ENCODE assay signal across 23 mouse cellular contexts in the genomic region with DNA sequence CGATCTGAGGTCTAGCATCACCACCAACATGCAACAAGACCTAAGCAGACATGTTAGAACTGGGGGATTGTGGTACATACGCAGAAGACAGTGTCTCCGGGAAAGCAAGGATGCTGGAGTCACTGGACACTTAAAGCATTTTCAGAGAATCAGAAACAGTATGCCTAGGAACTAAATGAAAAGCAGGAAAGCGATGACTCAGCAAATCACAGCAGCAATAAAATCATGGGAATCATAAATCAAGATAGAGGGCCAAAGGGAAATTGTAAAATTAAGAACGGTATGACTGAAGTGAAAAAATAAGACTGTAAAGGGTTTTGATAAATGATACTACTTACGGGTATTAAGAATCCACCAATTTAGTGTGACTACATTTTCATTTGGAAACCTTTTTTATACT. TPM values are rescaled to one million over a fixed set of nuclear protein-coding genes. Genes with fewer than 3 reads are reported as not detected.
DNase-seq lines count a peak whose midpoint lies in the region; ATAC-seq and TF ChIP-seq lines count a peak whose summit lies in the region.
"Had no signal": no experiment of that assay in that cellular context is flagged by ENCODE, and none has a peak within 500 bp of the region (broad histone marks: within the 10 kb centered on the region; RNA-seq: fewer than 3 reads in every experiment).

No protein-coding gene starts in this region.

- no peak overlapping the region for H3K9ac ChIP-seq in heart, embryonic 13.5 days
- no peak overlapping the region for H3K9ac ChIP-seq in kidney, postnatal 0 days (ENCODE audit: low read depth, low read length)
- H3K9ac ChIP-seq in embryonic facial prominence, embryonic 15.5 days, result no peak overlapping the region
- no peak overlapping the region for H3K9ac ChIP-seq in stomach, postnatal 0 days (ENCODE audit: low read length)
- H3K9ac ChIP-seq: embryonic facial prominence, embryonic 13.5 days; forebrain, embryonic 15.5 days; hindbrain, embryonic 13.5 days had no signal

- no peak overlapping the region for H3K4me3 ChIP-seq in heart, embryonic 13.5 days
- H3K4me3 ChIP-seq in kidney, postnatal 0 days (replicated peaks; ENCODE audit: low read depth, low read length), result no peak overlapping the region
- H3K4me3 ChIP-seq in embryonic facial prominence, embryonic 15.5 days (replicated peaks), result no peak overlapping the region
- no peak overlapping the region for H3K4me3 ChIP-seq in stomach, postnatal 0 days (ENCODE audit: low read depth, low read length)
- H3K4me3 ChIP-seq: embryonic facial prominence, embryonic 13.5 days; erythroblast, embryonic 14.5 days; forebrain, embryonic 15.5 days; heart, embryonic 10.5 days; hindbrain, embryonic 13.5 days had no signal

- H3K36me3 ChIP-seq in heart, embryonic 13.5 days, result no peaks in the 10 kb centered on the region
- no peaks in the 10 kb centered on the region for H3K36me3 ChIP-seq in kidney, postnatal 0 days (ENCODE audit: insufficient read depth, low read length)
- no peaks in the 10 kb centered on the region for H3K36me3 ChIP-seq in embryonic facial prominence, embryonic 15.5 days
- no peaks in the 10 kb centered on the region for H3K36me3 ChIP-seq in stomach, postnatal 0 days (ENCODE audit: control insufficient read depth, insufficient read depth, low read length)
- H3K36me3 ChIP-seq: embryonic facial prominence, embryonic 13.5 days; forebrain, embryonic 15.5 days; G1E; heart, embryonic 10.5 days; hindbrain, embryonic 13.5 days had no signal

- intact Hi-C loops in heart, postnatal 14 days (cut with DNase I), result no loop called here

- no peaks in the 10 kb centered on the region for H3K27me3 ChIP-seq in heart, embryonic 13.5 days (replicated peaks)
- H3K27me3 ChIP-seq in kidney, postnatal 0 days (ENCODE audit: insufficient read depth, low read length), result no peaks in the 10 kb centered on the region
- no peaks in the 10 kb centered on the region for H3K27me3 ChIP-seq in embryonic facial prominence, embryonic 15.5 days
- H3K27me3 ChIP-seq in stomach, postnatal 0 days (ENCODE audit: control insufficient read depth, insufficient read depth, low read length), result no peaks in the 10 kb centered on the region
- H3K27me3 ChIP-seq: embryonic facial prominence, embryonic 13.5 days; forebrain, embryonic 15.5 days; hindbrain, embryonic 13.5 days had no signal

- H3K9me3 ChIP-seq in heart, embryonic 13.5 days, result no peaks in the 10 kb centered on the region
- H3K9me3 ChIP-seq in kidney, postnatal 0 days (replicated peaks; ENCODE audit: low read length), result no peaks in the 10 kb centered on the region
- no peaks in the 10 kb centered on the region for H3K9me3 ChIP-seq in embryonic facial prominence, embryonic 15.5 days (replicated peaks)
- H3K9me3 ChIP-seq in stomach, postnatal 0 days (ENCODE audit: control insufficient read depth, low read length), result no peaks in the 10 kb centered on the region
- H3K9me3 ChIP-seq: embryonic facial prominence, embryonic 13.5 days; forebrain, embryonic 15.5 days; G1E; heart, embryonic 10.5 days; hindbrain, embryonic 13.5 days had no signal

- peak overlapping the region; percentile 37; the same call in 1 of the 2 replicates for H3K4me2 ChIP-seq in heart, embryonic 13.5 days
- no peak overlapping the region for H3K4me2 ChIP-seq in kidney, postnatal 0 days (ENCODE audit: low read length)
- H3K4me2 ChIP-seq in embryonic facial prominence, embryonic 15.5 days (replicated peaks), result no peak overlapping the region
- H3K4me2 ChIP-seq in stomach, postnatal 0 days (replicated peaks; ENCODE audit: low read depth), result no peak overlapping the region
- H3K4me2 ChIP-seq: forebrain, embryonic 15.5 days; hindbrain, embryonic 13.5 days had no signal

- no peak for TF ChIP-seq CTCF in kidney, postnatal 0 days (IDR thresholded peaks at IDR 0.05; ENCODE audit: low read depth)
- TF ChIP-seq CTCF in stomach, postnatal 0 days (IDR thresholded peaks at IDR 0.05; ENCODE audit: low read depth), result no peak

- peak overlapping the region; percentile 74 for H3K27ac ChIP-seq in heart, embryonic 13.5 days (replicated peaks)
- no peak overlapping the region for H3K27ac ChIP-seq in kidney, postnatal 0 days
- H3K27ac ChIP-seq in embryonic facial prominence, embryonic 15.5 days (replicated peaks), result 0 out of 2 replicates have a peak overlapping the region, but pooled peaks have one; percentile 28
- H3K27ac ChIP-seq in stomach, postnatal 0 days (replicated peaks), result peak overlapping the region; percentile 26
- H3K27ac ChIP-seq: embryonic facial prominence, embryonic 13.5 days; forebrain, embryonic 15.5 days; heart, embryonic 10.5 days; hindbrain, embryonic 13.5 days; hindbrain, postnatal 0 days had no signal

- ATAC-seq in heart, embryonic 13.5 days (ENCODE audit: extremely low read depth, insufficient number of reproducible peaks, low FRiP score, low TSS enrichment), result no peak
- no peak for ATAC-seq in kidney, postnatal 0 days (replicated peaks; ENCODE audit: low FRiP score, low read depth)
- no peak for ATAC-seq in embryonic facial prominence, embryonic 15.5 days (ENCODE audit: insufficient number of reproducible peaks, low FRiP score, low TSS enrichment, low read depth)
- no peak for ATAC-seq in stomach, postnatal 0 days (ENCODE audit: low FRiP score, low TSS enrichment)
- ATAC-seq: forebrain, embryonic 15.5 days; hindbrain, postnatal 0 days had no signal

- peaks cover 16% of the 10 kb centered on the region for H3K4me1 ChIP-seq in heart, embryonic 13.5 days
- H3K4me1 ChIP-seq in kidney, postnatal 0 days (replicated peaks; ENCODE audit: insufficient read depth, low read length), result no peaks in the 10 kb centered on the region
- H3K4me1 ChIP-seq in embryonic facial prominence, embryonic 15.5 days, result peaks cover 8% of the 10 kb centered on the region; the same call in 1 of the 2 replicates
- H3K4me1 ChIP-seq in stomach, postnatal 0 days (replicated peaks; ENCODE audit: control insufficient read depth, insufficient read depth), result no peaks in the 10 kb centered on the region
- H3K4me1 ChIP-seq: forebrain, embryonic 15.5 days; hindbrain, embryonic 13.5 days had no signal

- DNase-seq in heart, postnatal 14 days, result no peak
- DNase-seq in kidney, postnatal 0 days (ENCODE audit: low spot score), result peak; percentile 22
- no peak for DNase-seq in kidney, adult 11 months
- no peak for DNase-seq in stomach, postnatal 0 days (ENCODE audit: low spot score)
- no peak for DNase-seq in thymus, postnatal 25 days
- DNase-seq: adrenal gland, postnatal 10 days; cerebellum, adult 11 months; cerebellum, adult 8-10 months; cerebellum, postnatal 14 days; embryo, embryonic 11 days; gastrocnemius, postnatal 36 days; kidney, adult 18-20 months had no signal

- 86% methylated on average over 6 of the region's 6 CpGs for WGBS in heart, embryonic 13.5 days
- WGBS in kidney, postnatal 0 days, result 60% methylated on average over 6 of the region's 6 CpGs
- 71% methylated on average over 6 of the region's 6 CpGs for WGBS in embryonic facial prominence, embryonic 15.5 days
- WGBS in stomach, postnatal 0 days, result 72% methylated on average over 6 of the region's 6 CpGs

- TF ChIP-seq EP300 in stomach, postnatal 0 days (optimal IDR thresholded peaks at IDR 0.05), result no peak

RNA-seq across cellular contexts. Expression of a gene that starts 27.9 kb away (rescaled TPM):
- polyA plus RNA-seq in heart, embryonic 13.5 days (2015; fragmentation: Nextera tagmentation; extraction: Ambion mirVana), result 0.39 and 0.45 TPM in 2 replicates
- total RNA-seq in heart, postnatal 14 days (2021), result under 1 TPM in 1 of 2 experiments, not detected in 1; 0.15 TPM
- polyA plus RNA-seq in kidney, postnatal 0 days (2015; fragmentation: Nextera tagmentation; extraction: Ambion mirVana), result 2.1 and 2.7 TPM in 2 replicates
- polyA plus RNA-seq in embryonic facial prominence, embryonic 15.5 days (2015; fragmentation: Nextera tagmentation; extraction: Ambion mirVana), result 14.8 and 15.2 TPM in 2 replicates
- 40.8 and 41.3 TPM in 2 replicates for polyA plus RNA-seq in stomach, postnatal 0 days (2015; fragmentation: Nextera tagmentation; extraction: Ambion mirVana)
- total RNA-seq: common myeloid progenitor, adult 5-6 weeks; hematopoietic stem cell, adult 5-6 weeks had no signal
- polyA plus RNA-seq: erythroblast, embryonic 14.5 days had no signal
